Mouse (Mus musculus): ENCODE measurements around the gene Olfr1053.
"Not testable (repeated sequence)": the region's sequence is repeated elsewhere in the genome, so short reads cannot be mapped to it uniquely, and the experiment has no call there.

Gene Olfr1053

DNA sequence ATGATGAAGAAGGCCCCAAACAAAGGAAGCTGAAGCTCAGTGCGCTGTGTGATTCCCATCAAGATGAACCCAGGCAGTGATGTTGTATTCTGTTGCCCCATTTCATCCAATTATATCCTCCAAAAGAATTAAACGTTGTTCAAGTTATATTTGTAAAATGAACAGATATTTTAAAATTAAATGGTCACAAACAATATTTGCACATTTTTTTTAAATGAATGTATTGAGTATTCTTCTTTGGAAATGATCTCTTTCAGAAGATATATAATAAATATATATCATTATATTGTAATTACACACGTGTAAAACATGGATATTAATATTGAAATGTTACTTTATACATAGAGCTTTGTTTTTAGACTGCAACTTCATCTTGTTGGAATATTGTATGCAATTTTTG lies at the start of gene Olfr1053:
TSS of gene Olfr1053 (minus strand) at position 101 of the 400 bp plus-strand sequence.
- DNase-seq (ENCODE audit: low read depth, low spot score), result no peak

DNA sequence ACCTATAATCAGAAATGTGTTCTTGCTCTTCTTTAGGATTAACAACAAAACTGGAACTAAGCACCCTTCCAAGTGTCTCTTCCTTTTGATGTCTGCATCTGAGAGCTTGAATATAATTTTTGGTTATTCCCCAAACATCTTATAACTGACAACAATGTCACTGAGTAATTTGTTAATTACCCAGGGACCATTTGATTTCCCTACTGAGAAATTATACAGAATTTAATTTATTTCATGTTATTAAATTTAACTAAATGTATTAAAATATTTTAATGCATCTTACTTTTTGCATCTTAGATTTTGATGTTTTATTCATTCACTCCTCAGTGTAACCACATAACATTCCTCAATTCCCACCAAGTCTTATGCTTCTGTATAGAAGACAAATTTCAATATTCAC lies 47.3 kb upstream of the Olfr1053 start, which contains the start of gene Olfr1056:
TSS of gene Olfr1056 (minus strand) at position 101 of the 400 bp plus-strand sequence.
- no peak for DNase-seq (ENCODE audit: low read depth, low spot score)

DNA sequence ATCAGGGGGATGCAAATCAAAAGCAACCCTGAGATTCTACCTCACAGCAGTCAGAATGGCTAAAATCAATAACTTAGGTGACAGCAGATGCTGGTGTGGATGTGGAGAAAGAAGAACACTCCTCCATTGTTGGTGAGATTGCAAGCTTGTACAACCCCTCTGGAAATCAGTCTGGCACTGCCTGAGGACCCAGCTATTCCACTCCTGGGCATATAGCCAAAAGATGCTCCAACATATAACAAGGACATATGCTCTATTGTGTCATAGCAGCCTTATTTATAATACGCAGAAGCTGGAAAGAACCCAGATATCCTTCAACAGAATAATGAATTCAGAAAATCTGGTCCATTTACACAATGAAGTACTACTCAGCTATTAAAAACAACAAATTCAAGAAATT lies 36.7 kb upstream of the Olfr1053 start:
- not testable (repeated sequence) for DNase-seq (ENCODE audit: low read depth, low spot score)

DNA sequence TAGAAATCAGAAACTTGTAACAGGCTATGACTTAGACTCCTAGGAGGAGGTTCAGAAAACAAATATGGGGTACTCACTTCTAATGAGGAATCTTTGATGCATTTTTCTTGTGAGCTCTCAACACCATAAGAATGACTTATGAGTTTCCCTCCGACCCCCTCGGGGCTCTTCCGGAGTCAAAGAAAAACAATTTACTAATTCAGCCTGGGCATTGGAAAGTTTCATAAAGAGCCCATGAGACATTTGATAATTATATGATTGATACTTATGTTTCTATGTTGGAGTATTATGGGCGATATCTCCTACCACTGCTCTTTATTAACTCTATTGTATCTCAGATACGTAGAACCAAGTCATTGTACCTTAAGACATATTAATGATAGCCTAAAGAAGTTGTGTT lies 35.1 kb upstream of the Olfr1053 start, which contains the start of gene Olfr1055:
TSS of gene Olfr1055 (minus strand) at position 101 of the 400 bp plus-strand sequence.
- no peak for DNase-seq (ENCODE audit: low read depth, low spot score)

DNA sequence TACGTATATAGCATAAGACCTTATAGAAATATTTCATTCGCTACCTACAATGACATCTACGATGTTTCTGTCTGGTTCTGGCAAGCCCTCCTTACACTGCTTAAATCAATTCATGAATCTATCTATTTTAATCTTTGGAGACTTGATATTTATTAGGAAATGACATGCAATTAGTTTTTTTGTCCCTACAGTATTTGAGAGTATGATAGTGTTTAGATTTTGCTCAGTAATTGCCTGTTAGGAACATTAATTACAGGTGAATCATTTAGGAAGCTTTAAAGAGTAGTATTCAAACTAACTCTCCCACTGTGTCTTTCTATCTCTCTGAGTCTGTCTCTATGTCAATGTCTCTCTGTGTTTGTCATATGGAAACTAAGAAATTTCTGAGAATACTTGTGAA lies 20.2 kb upstream of the Olfr1053 start, which contains the start of gene Olfr1054:
TSS of gene Olfr1054 (minus strand) at position 101 of the 400 bp plus-strand sequence.
- no peak for DNase-seq (ENCODE audit: low read depth, low spot score)

DNA sequence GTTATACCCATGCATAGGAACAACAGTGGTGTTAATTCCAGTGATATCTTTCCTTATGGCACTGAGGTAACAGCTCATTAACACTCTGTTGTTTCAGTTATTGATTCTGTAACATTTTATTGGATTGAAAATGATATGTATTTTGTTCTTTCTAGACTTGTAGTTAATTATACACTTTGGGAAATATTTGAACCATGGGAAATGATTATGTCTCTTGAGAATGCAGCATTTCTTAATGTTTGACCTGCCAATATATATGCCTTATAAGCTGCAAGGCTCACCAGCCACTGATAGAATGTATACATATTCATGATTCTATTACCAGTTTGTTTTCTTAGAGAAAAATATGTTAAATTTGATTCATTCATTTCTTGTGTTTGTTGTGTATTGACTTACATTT lies 22.9 kb downstream of the Olfr1053 start, which contains the start of gene Olfr1052:
TSS of gene Olfr1052 (plus strand) at position 301 of the 400 bp plus-strand sequence.
- DNase-seq (ENCODE audit: low read depth, low spot score), result no peak

DNA sequence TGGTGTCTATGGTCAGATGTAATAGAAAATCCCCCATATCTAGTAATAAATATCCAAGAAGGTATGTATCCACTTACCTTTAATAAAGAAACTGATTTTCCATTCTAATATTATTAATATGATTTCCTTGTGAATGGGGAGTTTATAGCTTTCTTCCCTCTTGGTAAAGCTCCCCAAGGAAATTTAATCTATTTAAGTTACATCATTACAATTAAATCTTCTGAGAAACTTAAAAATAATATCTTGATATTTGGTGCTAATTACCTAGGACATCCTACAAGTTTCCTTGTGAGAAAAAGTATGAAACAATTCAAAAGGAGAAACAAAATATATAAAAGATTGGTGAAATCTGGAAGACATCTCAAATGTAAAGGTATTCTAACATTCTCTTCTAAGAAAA lies 36.1 kb downstream of the Olfr1053 start, which contains the start of gene Olfr1051:
TSS of gene Olfr1051 (minus strand) at position 101 of the 400 bp plus-strand sequence.
- not testable (repeated sequence) for DNase-seq (ENCODE audit: low read depth, low spot score)

All from telencephalon, adult 2 months (tissue).